Mouse (Mus musculus) megakaryocyte-erythroid progenitor cell, adult 5-6 weeks (primary cell): Measurements from ENCODE around the gene Aldh1a2. TPM values are rescaled to one million over a fixed set of nuclear protein-coding genes. Genes with fewer than 3 reads are reported as not detected.

Experiments used
- ATAC-seq: replicated peaks from 2 replicates; pipeline ENCODE4 v1.8.0; 2016; ENCODE audit warnings: mild to moderate bottlenecking, inconsistent platforms; ENCODE audit not compliant: severe bottlenecking, poor library complexity, low FRiP score, low TSS enrichment
- total RNA-seq, 2 experiments: library from RNA; stranded (forward) in 1 of 2; stranded (reverse) in 1 of 2; fragments of 200-1000, 215-1000 nt in 1 of 2; fragments of >200 nt in 1 of 2; fragmentation: Nextera tagmentation in 1 of 2; gene quantifications; 2 replicates each; pipeline ENCODE4 v1.2.3; 2014 to 2017

Gene Aldh1a2
- total RNA-seq, 2 experiments from 2014 or later, result 0.70 TPM; not detected in 1

- no peak for ATAC-seq
Observed at GRCm38 (mm10) chr9:71336674-71337073, 121.1 kb downstream of the Aldh1a2 start.

- ATAC-seq, result no peak
Observed at GRCm38 (mm10) chr9:71337425-71337824, 121.8 kb downstream of the Aldh1a2 start.

- ATAC-seq, result no peak
Observed at GRCm38 (mm10) chr9:71340116-71340515, 124.5 kb downstream of the Aldh1a2 start.

Other genes starting within 250 kb of the Aldh1a2 start
- 51.4 and 74.2 TPM in 2 replicates for gene Aqp9, start 47.1 kb upstream of the Aldh1a2 start, total RNA-seq (2014; fragmentation: Nextera tagmentation)
- gene Aqp9, start 47.1 kb upstream of the Aldh1a2 start, total RNA-seq (2017), result 62.6 and 84.9 TPM in 2 replicates